Mouse (Mus musculus): Measurements from ENCODE around the gene Ddx41. TPM values are rescaled to one million over a fixed set of nuclear protein-coding genes. Genes with fewer than 3 reads are reported as not detected.

Gene Ddx41
- polyA plus RNA-seq, 1 experiment from 2014 or later = 51.1 TPM

- Histone ChIP-seq H3K27me3 (ENCODE audit: control insufficient read depth, insufficient read depth, low read length) (no peaks in the 10 kb centered on the region), H3K4me1 (replicated peaks; ENCODE audit: control insufficient read depth, insufficient read depth, low read length) (peaks cover 31% of the 10 kb centered on the region), H3K4me2 (replicated peaks) (peak within 1 kb of the TSS; percentile 78), H3K9ac (peak within 1 kb of the TSS; percentile 93), H3K9me3 (ENCODE audit: control insufficient read depth, low read length) (no peaks in the 10 kb centered on the region), H3K36me3 (replicated peaks; ENCODE audit: control insufficient read depth, insufficient read depth) (peaks cover 18% of the 10 kb centered on the region), H3K27ac (peak within 1 kb of the TSS; percentile 86), H3K4me3 (replicated peaks; ENCODE audit: low read length) (peak within 1 kb of the TSS; percentile 85)
- peak; percentile 82 for DNase-seq (ENCODE audit: low spot score)
- WGBS = under 1% methylated on average over 53 of the region's 55 CpGs
- peak; percentile 79 for ATAC-seq (ENCODE audit: low FRiP score)
Observed at GRCm38 (mm10) chr13:55513111-55513748, 23.2 kb downstream of the Ddx41 start, which contains the start of gene Pdlim7. Pdlim7 (minus strand) TSS chr13:55513676.

GRCm38 (mm10) chr13:55512379-55513031, 24.0 kb downstream of the Ddx41 start:
- DNase-seq (ENCODE audit: low spot score) (no peak), ATAC-seq (ENCODE audit: low FRiP score) (peak; percentile 32)
- no peaks in the 10 kb centered on the region for H3K9me3 ChIP-seq (ENCODE audit: control insufficient read depth, low read length)
- peak overlapping the region; percentile 86 for H3K27ac ChIP-seq
- peak overlapping the region; percentile 78 for H3K4me2 ChIP-seq (replicated peaks)
- H3K9ac ChIP-seq = peak overlapping the region; percentile 93
- H3K4me1 ChIP-seq (replicated peaks; ENCODE audit: control insufficient read depth, insufficient read depth, low read length) = peaks cover 31% of the 10 kb centered on the region
- no peaks in the 10 kb centered on the region for H3K27me3 ChIP-seq (ENCODE audit: control insufficient read depth, insufficient read depth, low read length)
- H3K4me3 ChIP-seq (replicated peaks; ENCODE audit: low read length) = peak overlapping the region; percentile 85
- WGBS = 1% methylated on average over 25 of the region's 25 CpGs
- H3K36me3 ChIP-seq (replicated peaks; ENCODE audit: control insufficient read depth, insufficient read depth) = peaks cover 25% of the 10 kb centered on the region

GRCm38 (mm10) chr13:55511492-55511861, 25.0 kb downstream of the Ddx41 start:
- ATAC-seq (ENCODE audit: low FRiP score) (no peak), DNase-seq (ENCODE audit: low spot score) (no peak)
- 64% methylated on average over 5 of the region's 5 CpGs for WGBS
- peak overlapping the region; percentile 78 for H3K4me2 ChIP-seq (replicated peaks)
- peaks cover 35% of the 10 kb centered on the region for H3K36me3 ChIP-seq (replicated peaks; ENCODE audit: control insufficient read depth, insufficient read depth)
- H3K9ac ChIP-seq = peak overlapping the region; percentile 39
- H3K4me1 ChIP-seq (replicated peaks; ENCODE audit: control insufficient read depth, insufficient read depth, low read length) = peaks cover 31% of the 10 kb centered on the region
- peak overlapping the region; percentile 74; the same call in 1 of the 2 replicates for H3K27ac ChIP-seq
- no peaks in the 10 kb centered on the region for H3K9me3 ChIP-seq (ENCODE audit: control insufficient read depth, low read length)
- peak overlapping the region; percentile 6; the same call in 1 of the 2 replicates for H3K4me3 ChIP-seq (replicated peaks; ENCODE audit: low read length)
- H3K27me3 ChIP-seq (ENCODE audit: control insufficient read depth, insufficient read depth, low read length) = no peaks in the 10 kb centered on the region

- DNase-seq (ENCODE audit: low spot score) (peak; percentile 59), ATAC-seq (ENCODE audit: low FRiP score) (peak; percentile 42; the same call in 1 of the 2 replicates)
- Histone ChIP-seq H3K4me3 (replicated peaks; ENCODE audit: low read length) (peak overlapping the region; percentile 6; the same call in 1 of the 2 replicates), H3K4me2 (replicated peaks) (peak overlapping the region; percentile 78), H3K27me3 (ENCODE audit: control insufficient read depth, insufficient read depth, low read length) (no peaks in the 10 kb centered on the region), H3K4me1 (replicated peaks; ENCODE audit: control insufficient read depth, insufficient read depth, low read length) (peaks cover 31% of the 10 kb centered on the region), H3K36me3 (replicated peaks; ENCODE audit: control insufficient read depth, insufficient read depth) (peaks cover 41% of the 10 kb centered on the region), H3K9me3 (ENCODE audit: control insufficient read depth, low read length) (no peaks in the 10 kb centered on the region), H3K9ac (peak overlapping the region; percentile 39), H3K27ac (peak overlapping the region; percentile 74)
- WGBS = 18% methylated on average over 6 of the region's 6 CpGs
Observed at GRCm38 (mm10) chr13:55510668-55511491, 25.6 kb downstream of the Ddx41 start.

- H3K36me3 ChIP-seq (replicated peaks; ENCODE audit: control insufficient read depth, insufficient read depth) = peaks cover 47% of the 10 kb centered on the region
- DNase-seq (ENCODE audit: low spot score) (no peak), ATAC-seq (ENCODE audit: low FRiP score) (no peak)
- H3K4me2 ChIP-seq (replicated peaks) = peak overlapping the region; percentile 78; the same call in 1 of the 2 replicates
- WGBS = 39% methylated on average over 3 of the region's 3 CpGs
- peak overlapping the region; percentile 39; the same call in 1 of the 2 replicates for H3K9ac ChIP-seq
- peak overlapping the region; percentile 59; the same call in 1 of the 2 replicates for H3K27ac ChIP-seq
- no peak overlapping the region for H3K4me3 ChIP-seq (replicated peaks; ENCODE audit: low read length)
- peaks cover 31% of the 10 kb centered on the region for H3K4me1 ChIP-seq (replicated peaks; ENCODE audit: control insufficient read depth, insufficient read depth, low read length)
- H3K9me3 ChIP-seq (ENCODE audit: control insufficient read depth, low read length) = no peaks in the 10 kb centered on the region
- no peaks in the 10 kb centered on the region for H3K27me3 ChIP-seq (ENCODE audit: control insufficient read depth, insufficient read depth, low read length)
Observed at GRCm38 (mm10) chr13:55510332-55510667, 26.2 kb downstream of the Ddx41 start.

- WGBS = 94% methylated on average over 10 of the region's 10 CpGs
- DNase-seq (ENCODE audit: low spot score) = no peak
- Histone ChIP-seq H3K27me3 (ENCODE audit: control insufficient read depth, insufficient read depth, low read length) (no peaks in the 10 kb centered on the region), H3K36me3 (replicated peaks; ENCODE audit: control insufficient read depth, insufficient read depth) (peaks cover 65% of the 10 kb centered on the region), H3K4me3 (replicated peaks; ENCODE audit: low read length) (no peak overlapping the region), H3K9ac (no peak overlapping the region), H3K9me3 (ENCODE audit: control insufficient read depth, low read length) (no peaks in the 10 kb centered on the region), H3K4me2 (replicated peaks) (no peak overlapping the region), H3K4me1 (replicated peaks; ENCODE audit: control insufficient read depth, insufficient read depth, low read length) (peaks cover 26% of the 10 kb centered on the region), H3K27ac (no peak overlapping the region)
- no peak for ATAC-seq (ENCODE audit: low FRiP score)
Observed at GRCm38 (mm10) chr13:55508531-55508930, 27.9 kb downstream of the Ddx41 start.

GRCm38 (mm10) chr13:55507877-55508276, 28.6 kb downstream of the Ddx41 start:
- Histone ChIP-seq H3K36me3 (replicated peaks; ENCODE audit: control insufficient read depth, insufficient read depth) (peaks cover 71% of the 10 kb centered on the region), H3K9ac (no peak overlapping the region), H3K27ac (no peak overlapping the region), H3K9me3 (ENCODE audit: control insufficient read depth, low read length) (no peaks in the 10 kb centered on the region), H3K27me3 (ENCODE audit: control insufficient read depth, insufficient read depth, low read length) (no peaks in the 10 kb centered on the region), H3K4me1 (replicated peaks; ENCODE audit: control insufficient read depth, insufficient read depth, low read length) (peaks cover 24% of the 10 kb centered on the region), H3K4me2 (replicated peaks) (no peak overlapping the region), H3K4me3 (replicated peaks; ENCODE audit: low read length) (no peak overlapping the region)
- DNase-seq (ENCODE audit: low spot score) = no peak
- ATAC-seq (ENCODE audit: low FRiP score) = no peak
- WGBS = 65% methylated on average over 11 of the region's 11 CpGs

GRCm38 (mm10) chr13:55506697-55507096, 29.8 kb downstream of the Ddx41 start:
- ATAC-seq (ENCODE audit: low FRiP score) (no peak), DNase-seq (ENCODE audit: low spot score) (no peak)
- Histone ChIP-seq H3K27me3 (ENCODE audit: control insufficient read depth, insufficient read depth, low read length) (no peaks in the 10 kb centered on the region), H3K4me2 (replicated peaks) (no peak overlapping the region), H3K4me1 (replicated peaks; ENCODE audit: control insufficient read depth, insufficient read depth, low read length) (peaks cover 15% of the 10 kb centered on the region), H3K36me3 (replicated peaks; ENCODE audit: control insufficient read depth, insufficient read depth) (peaks cover 80% of the 10 kb centered on the region), H3K4me3 (replicated peaks; ENCODE audit: low read length) (no peak overlapping the region), H3K9ac (no peak overlapping the region), H3K27ac (no peak overlapping the region), H3K9me3 (ENCODE audit: control insufficient read depth, low read length) (no peaks in the 10 kb centered on the region)
- WGBS = 91% methylated on average over 10 of the region's 10 CpGs

GRCm38 (mm10) chr13:55505810-55506209, 30.6 kb downstream of the Ddx41 start:
- no peaks in the 10 kb centered on the region for H3K27me3 ChIP-seq (ENCODE audit: control insufficient read depth, insufficient read depth, low read length)
- no peak for ATAC-seq (ENCODE audit: low FRiP score)
- no peaks in the 10 kb centered on the region for H3K9me3 ChIP-seq (ENCODE audit: control insufficient read depth, low read length)
- peaks cover 6% of the 10 kb centered on the region for H3K4me1 ChIP-seq (replicated peaks; ENCODE audit: control insufficient read depth, insufficient read depth, low read length)
- H3K9ac ChIP-seq = no peak overlapping the region
- peaks cover 84% of the 10 kb centered on the region for H3K36me3 ChIP-seq (replicated peaks; ENCODE audit: control insufficient read depth, insufficient read depth)
- no peak for DNase-seq (ENCODE audit: low spot score)
- no peak overlapping the region for H3K4me3 ChIP-seq (replicated peaks; ENCODE audit: low read length)
- WGBS = 95% methylated on average over 9 of the region's 9 CpGs
- no peak overlapping the region for H3K4me2 ChIP-seq (replicated peaks)
- no peak overlapping the region for H3K27ac ChIP-seq

Measured in hindbrain, embryonic 14.5 days (tissue).